Mouse (Mus musculus): ENCODE results near the gene Gfi1. TPM values are rescaled to one million over a fixed set of nuclear protein-coding genes. Genes with fewer than 3 reads are reported as not detected.

The Gfi1 gene
- total RNA-seq, 2 experiments from 2014 or later: 0.25 to 0.41 TPM

GRCm38 (mm10) chr5:107722661-107723532 is 2.9 kb downstream of the Gfi1 start:
- intact Hi-C loops (cut with DNase I): no loop called here
- peak; percentile 37 to 48 for DNase-seq

GRCm38 (mm10) chr5:107721638-107722011 is 4.2 kb downstream of the Gfi1 start:
- intact Hi-C loops (cut with DNase I): no loop called here
- DNase-seq: peak in 1 of 2 experiments; percentile 12

- peak in 1 of 2 experiments; percentile 15 for DNase-seq
- intact Hi-C loops (cut with DNase I): no loop called here
Measured at GRCm38 (mm10) chr5:107720991-107721637, 4.7 kb downstream of the Gfi1 start.

GRCm38 (mm10) chr5:107720511-107720910 is 5.3 kb downstream of the Gfi1 start:
- no peak for DNase-seq
- intact Hi-C loops (cut with DNase I): no loop called here

GRCm38 (mm10) chr5:107719786-107720185 is 6.0 kb downstream of the Gfi1 start:
- intact Hi-C loops (cut with DNase I): no loop called here
- no peak for DNase-seq

GRCm38 (mm10) chr5:107719209-107719608 is 6.6 kb downstream of the Gfi1 start:
- intact Hi-C loops (cut with DNase I): no loop called here

GRCm38 (mm10) chr5:107717871-107718361 is 7.9 kb downstream of the Gfi1 start:
- intact Hi-C loops (cut with DNase I): no loop called here

More at GRCm38 (mm10) chr5:107719209-107719608, 6.6 kb downstream of the Gfi1 start:
- DNase-seq: no peak

GRCm38 (mm10) chr5:107711689-107712088 is 14.1 kb downstream of the Gfi1 start:
- DNase-seq: no peak
- intact Hi-C loops (cut with DNase I): no loop called here

More at GRCm38 (mm10) chr5:107717871-107718361, 7.9 kb downstream of the Gfi1 start:
- no peak for DNase-seq

- intact Hi-C loops (cut with DNase I): no loop called here
- no peak for DNase-seq
Measured at GRCm38 (mm10) chr5:107708124-107708797, 17.6 kb downstream of the Gfi1 start.

- no peak for DNase-seq
- intact Hi-C loops (cut with DNase I): no loop called here
Measured at GRCm38 (mm10) chr5:107706262-107706661, 19.6 kb downstream of the Gfi1 start.

GRCm38 (mm10) chr5:107705756-107706155 is 20.1 kb downstream of the Gfi1 start:
- no peak for DNase-seq

GRCm38 (mm10) chr5:107703207-107703763 is 22.6 kb downstream of the Gfi1 start:
- no peak for DNase-seq
- intact Hi-C loops (cut with DNase I): no loop called here

More at GRCm38 (mm10) chr5:107705756-107706155, 20.1 kb downstream of the Gfi1 start:
- intact Hi-C loops (cut with DNase I): no loop called here

GRCm38 (mm10) chr5:107701658-107702057 is 24.2 kb downstream of the Gfi1 start:
- intact Hi-C loops (cut with DNase I): no loop called here
- no peak for DNase-seq

- intact Hi-C loops (cut with DNase I): no loop called here
- DNase-seq: peak in 1 of 2 experiments; percentile 10
Measured at GRCm38 (mm10) chr5:107700873-107701272, 25.0 kb downstream of the Gfi1 start.

- intact Hi-C loops (cut with DNase I): no loop called here
- DNase-seq: no peak
Measured at GRCm38 (mm10) chr5:107698888-107699287, 26.9 kb downstream of the Gfi1 start.

- no peak for DNase-seq
- intact Hi-C loops (cut with DNase I): no loop called here
Measured at GRCm38 (mm10) chr5:107695019-107695418, 30.8 kb downstream of the Gfi1 start.

GRCm38 (mm10) chr5:107688499-107688866 is 37.4 kb downstream of the Gfi1 start:
- intact Hi-C loops (cut with DNase I): no loop called here
- no peak for DNase-seq

- intact Hi-C loops (cut with DNase I): no loop called here
- peak; percentile 56 to 69 for DNase-seq
Measured at GRCm38 (mm10) chr5:107687592-107688498, 38.0 kb downstream of the Gfi1 start.

GRCm38 (mm10) chr5:107687161-107687560 is 38.7 kb downstream of the Gfi1 start:
- intact Hi-C loops (cut with DNase I): no loop called here
- DNase-seq: no peak

GRCm38 (mm10) chr5:107684380-107684779 is 41.5 kb downstream of the Gfi1 start:
- DNase-seq: peak in 1 of 2 experiments; percentile 7
- intact Hi-C loops (cut with DNase I): loop anchor here (5.0 kb wide), 1 partner anchor 208 kb away; no protein-coding TSS in a partner anchor
